Mouse (Mus musculus): ENCODE data around the gene Stard8.

DNA sequence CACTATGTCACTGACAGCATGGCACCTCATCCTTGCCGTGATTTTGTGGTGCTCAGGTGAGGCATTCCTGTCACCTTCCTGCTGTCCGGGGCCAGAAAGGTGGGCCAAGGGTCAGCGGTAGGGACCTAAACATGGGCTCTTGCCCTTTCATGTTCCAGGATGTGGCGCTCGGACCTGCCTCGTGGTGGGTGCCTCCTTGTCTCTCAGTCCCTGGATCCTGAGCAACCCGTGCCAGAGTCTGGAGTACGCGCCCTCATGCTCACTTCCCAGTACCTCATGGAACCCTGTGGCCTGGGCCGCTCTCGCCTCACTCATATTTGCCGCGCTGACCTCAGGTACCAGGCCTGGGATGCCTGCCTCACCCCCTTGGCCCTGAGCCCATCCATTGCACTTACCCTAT, 69.5 kb downstream of the Stard8 start:
- TF ChIP-seq CTCF (IDR thresholded peaks at IDR 0.05; ENCODE audit: borderline replicate concordance, insufficient read depth, low read depth, low read length) (no peak), POLR2A (IDR thresholded peaks at IDR 0.05; ENCODE audit: borderline replicate concordance, insufficient read depth, low read length) (no peak)
